Mouse (Mus musculus) B cell, adult 2 months (primary cell): Measurements from ENCODE around the gene Crb2.

ENCODE experiments used
- DNase-seq, 2 experiments: peaks; one replicate each; pipeline ENCODE4 v3.0.0; 2022

Gene Crb2

DNA sequence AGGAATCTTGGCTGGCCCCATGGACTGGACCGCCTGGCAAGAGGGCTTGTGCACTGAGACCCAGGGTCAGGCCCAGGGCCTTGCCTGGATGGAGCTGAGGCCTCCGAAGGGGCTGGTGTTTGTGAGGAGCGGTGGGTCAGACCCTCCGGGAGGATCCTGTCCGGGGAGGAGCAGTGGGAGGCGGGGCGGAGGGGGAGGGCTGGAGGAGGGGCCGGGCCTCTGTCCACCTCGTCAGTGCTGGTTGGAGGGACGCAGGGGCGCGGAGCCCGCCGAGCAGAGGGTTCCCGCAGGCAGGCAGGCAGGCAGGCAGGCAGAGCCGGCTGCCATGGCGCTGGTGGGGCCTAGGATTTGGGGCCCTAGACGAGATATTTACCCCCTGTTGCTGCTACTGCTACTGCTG, at the start of gene Crb2:
Gene Crb2, plus strand, starts transcription at position 234 of the 400 bp plus-strand sequence.
- DNase-seq = no peak

DNA sequence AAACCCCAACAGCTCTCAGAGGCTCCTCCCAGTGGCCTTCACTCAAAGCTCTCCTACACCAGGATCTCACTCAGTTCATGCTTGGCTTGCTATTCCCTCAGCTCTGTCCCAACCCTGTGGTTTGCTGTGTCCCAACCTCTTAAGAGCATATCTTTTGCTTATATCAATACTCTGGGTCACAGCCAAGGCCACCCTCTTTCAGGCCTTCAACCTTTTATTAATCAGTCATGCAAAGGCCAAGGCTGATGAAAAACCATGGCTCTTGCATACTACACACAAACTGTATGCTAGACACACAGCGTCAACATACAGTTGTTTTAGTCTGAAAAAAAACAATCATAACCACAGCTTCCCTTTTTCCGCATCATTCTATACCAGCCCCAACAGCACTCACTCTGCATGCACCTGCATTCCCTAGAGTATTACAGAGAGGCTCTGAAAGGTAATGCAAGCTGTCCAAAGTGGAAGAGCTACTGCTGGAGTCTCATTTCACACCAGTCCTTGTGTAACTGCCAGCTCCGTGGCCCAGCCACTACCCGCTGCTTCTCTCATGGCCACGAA, 44.7 kb upstream of the Crb2 start:
- peak; percentile 60 to 61 for DNase-seq

DNA sequence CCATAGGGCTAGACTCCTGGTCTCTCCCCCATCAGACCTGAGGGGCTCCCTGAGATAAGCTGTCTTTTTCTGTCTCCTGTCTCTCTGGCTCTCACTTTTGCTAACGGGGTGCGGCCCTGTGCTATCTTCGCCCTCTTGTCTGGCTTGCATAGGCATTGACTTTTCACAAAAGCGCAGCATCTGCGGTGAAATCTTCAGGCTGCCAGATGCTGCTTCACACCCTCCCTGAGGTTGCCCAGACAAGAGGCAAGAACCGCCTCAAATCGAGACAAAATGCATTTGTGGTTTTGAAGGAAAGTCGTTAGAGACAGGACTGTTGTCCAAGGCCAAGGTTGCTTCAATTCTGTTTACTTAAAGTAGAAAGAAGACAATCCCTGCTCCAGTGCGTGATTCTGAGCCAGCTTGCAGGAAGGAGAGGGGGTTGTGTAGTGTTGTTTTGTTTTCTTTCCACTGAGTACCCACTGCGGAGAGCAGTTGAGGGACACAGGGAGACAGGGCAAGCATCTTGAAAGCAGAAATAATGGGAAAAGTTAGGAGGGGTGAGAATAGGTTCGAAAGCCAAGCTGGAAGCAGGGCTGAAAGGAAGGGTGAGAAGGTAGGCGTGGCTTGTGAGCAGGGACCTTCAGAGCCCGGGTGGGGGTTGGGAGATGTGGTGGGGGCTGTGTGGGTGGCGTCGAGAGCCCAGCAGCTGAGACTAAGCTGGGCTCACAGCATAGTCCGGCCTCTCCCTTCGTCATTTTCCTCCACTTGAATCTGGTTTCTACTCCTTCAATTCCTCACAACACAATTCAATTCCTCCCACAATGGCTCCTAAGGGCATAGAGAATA, 40.9 kb upstream of the Crb2 start:
- DNase-seq = no peak

GRCm38 (mm10) chr2:37735807-37736188, 40.3 kb upstream of the Crb2 start:
- DNase-seq = peak in 1 of 2 experiments; percentile 31

- no peak for DNase-seq
These were observed 34.1 kb upstream of the Crb2 start for GRCm38 (mm10) chr2:37741806-37742554.

- DNase-seq = no peak
These were observed 31.2 kb upstream of the Crb2 start for GRCm38 (mm10) chr2:37744773-37745395.

DNA sequence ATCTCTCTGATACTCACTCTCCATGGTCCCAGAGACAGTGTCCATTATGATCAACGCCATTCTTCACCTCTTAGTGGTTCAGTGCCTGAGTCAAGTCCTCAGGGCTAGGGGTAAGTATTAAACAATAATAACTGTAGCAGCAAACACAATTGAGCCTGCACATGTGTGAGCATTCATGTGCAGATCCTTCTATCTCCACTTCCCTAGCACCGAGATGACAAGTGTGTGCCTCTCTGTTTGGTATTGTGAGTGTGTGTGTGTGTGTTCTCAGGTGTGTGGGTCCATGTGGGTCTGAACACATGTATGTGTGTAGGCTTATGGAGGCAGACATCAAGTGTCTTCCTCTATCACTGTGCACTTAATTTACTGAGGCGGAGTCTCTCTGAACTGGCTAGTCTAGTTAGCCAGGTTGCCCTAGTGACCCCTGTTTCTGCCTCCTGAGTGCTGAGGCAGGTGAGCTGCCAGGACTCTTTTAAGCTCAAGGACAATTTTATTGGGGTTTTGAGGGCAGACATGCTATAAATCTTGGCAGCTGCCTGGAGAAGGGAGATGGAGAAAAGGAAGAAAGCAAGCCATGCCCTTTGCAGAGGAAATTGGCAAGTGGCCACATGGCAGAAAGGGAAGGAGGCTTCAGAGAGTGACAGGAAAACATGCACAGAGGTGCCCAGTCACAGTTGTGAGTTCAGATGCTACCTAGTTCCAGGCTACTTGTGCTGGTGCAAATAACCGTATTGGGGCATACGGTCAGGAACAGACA, 29.6 kb upstream of the Crb2 start:
- peak; percentile 34 to 42 for DNase-seq

DNA sequence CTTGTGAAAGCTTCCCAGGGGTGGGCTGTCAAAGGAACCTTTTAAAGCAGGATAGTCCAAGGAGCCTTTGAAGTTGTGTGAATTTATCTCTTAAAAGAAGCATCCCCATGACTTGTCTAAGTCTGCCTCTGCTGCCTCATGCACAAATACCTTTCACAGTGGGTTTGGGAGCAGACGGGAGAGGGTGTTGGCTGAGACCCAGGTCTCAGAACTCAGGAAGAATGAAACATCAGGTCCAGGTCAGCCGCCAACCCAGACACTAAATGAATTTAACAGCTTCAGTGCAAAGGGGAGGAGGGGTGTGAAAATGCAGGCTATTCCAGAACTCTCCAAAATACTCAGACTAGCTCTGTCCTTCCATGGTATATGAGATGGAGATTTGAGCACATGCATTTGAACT, 28.1 kb upstream of the Crb2 start:
- no peak for DNase-seq

GRCm38 (mm10) chr2:37748442-37749066, 27.5 kb upstream of the Crb2 start:
- DNase-seq = no peak

DNA sequence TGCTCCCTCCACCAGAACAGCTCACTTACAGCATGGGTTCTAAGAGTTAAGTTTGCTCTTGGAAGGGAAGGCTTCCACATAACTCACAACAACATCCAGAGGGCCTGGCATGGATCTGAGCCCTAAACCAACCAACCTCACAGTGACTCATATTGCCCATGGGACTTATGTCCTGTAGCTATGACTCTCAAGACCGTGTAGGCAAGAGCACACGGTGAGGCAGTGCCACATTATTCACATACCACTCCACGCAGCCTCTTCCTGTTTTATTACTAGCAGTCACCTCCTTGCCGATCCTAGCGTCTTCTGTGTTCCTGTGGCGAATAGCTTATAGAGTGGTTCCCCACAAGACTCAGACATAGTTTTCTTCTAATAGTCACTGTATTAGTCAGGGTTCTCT, 26.7 kb upstream of the Crb2 start:
- peak; percentile 42 to 47 for DNase-seq

DNA sequence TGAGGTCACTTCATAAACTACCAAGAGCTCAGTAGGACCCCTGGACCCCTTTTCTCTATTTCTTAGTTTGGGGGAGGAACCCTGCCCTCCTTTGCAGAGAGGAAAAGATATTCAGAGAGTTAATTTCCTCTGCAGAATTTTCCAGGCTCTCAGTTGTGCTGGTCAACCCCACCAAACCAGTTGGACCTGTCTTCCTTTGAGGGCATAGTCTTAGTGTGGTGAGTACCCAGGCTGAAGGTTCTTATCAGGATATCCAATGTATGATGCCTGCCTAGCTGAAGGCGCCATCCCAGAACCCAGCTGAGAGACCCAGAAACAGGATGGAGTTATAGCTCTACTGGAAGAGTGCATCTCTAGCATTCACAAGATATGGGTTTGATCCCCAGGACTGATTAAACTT, 24.9 kb upstream of the Crb2 start:
- DNase-seq = no peak

GRCm38 (mm10) chr2:37756220-37756930, 19.7 kb upstream of the Crb2 start:
- no peak for DNase-seq

GRCm38 (mm10) chr2:37757016-37757415, 19.0 kb upstream of the Crb2 start:
- peak; percentile 73 to 76 for DNase-seq

DNA sequence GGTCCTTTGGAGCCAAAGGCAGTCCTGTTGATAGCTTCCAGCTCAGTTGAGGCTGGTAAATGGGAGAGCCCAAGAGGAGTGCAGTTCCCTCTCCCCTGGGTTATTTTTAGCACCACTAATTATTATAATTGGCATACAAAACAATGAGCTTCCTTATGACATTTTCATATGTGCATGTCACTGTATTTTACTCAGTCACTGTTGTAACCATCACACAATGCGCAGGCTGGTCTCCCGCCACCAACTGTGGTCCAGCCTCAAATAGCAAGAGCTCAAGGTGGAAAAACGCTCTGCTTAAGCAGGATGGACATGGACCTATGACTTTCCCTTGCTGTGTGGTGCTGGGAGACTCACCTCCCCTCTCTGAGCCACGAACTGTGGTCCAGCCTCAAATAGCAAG, 18.3 kb upstream of the Crb2 start:
- DNase-seq = no peak

GRCm38 (mm10) chr2:37758343-37759015, 17.6 kb upstream of the Crb2 start:
- DNase-seq = peak; percentile 43 to 50

DNA sequence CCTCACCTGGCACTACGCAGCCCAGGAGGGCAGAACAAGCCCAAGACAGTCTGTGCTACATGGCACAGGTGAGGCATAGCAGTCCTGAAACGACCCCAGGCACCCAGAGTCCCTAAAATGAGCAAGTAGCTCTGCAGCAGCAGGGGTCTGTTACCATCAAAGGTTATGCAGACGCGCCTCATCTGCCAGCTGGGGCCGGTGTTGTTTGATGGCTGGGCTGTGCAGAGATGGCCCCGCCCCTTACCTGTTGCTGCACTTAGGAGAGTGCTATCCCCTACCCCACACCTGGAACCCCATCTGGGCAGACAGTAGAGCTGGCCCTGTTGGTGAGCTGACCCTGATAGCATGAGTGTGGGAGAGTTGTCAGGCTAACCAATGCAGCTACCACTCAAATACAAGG, 15.4 kb upstream of the Crb2 start:
- DNase-seq = no peak

DNA sequence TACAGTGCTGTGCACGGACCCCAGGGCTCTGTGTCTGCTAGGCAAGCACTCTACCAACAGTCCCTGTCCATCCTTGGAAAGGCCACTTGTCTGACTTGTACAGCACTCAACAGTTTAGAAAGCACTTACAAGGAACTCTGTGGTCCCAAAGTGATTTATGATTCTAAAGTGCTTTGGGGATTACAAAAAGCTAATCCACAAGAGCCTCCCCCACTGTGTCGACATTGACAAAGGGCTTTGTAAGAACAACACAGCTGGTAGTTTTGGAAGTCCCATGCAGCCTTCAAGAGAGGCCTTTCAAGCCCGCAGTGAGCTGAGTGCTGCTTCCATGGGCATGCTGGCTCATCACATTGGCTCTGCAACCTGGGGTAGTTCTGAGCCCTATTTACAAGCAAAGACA, 12.4 kb upstream of the Crb2 start:
- no peak for DNase-seq

DNA sequence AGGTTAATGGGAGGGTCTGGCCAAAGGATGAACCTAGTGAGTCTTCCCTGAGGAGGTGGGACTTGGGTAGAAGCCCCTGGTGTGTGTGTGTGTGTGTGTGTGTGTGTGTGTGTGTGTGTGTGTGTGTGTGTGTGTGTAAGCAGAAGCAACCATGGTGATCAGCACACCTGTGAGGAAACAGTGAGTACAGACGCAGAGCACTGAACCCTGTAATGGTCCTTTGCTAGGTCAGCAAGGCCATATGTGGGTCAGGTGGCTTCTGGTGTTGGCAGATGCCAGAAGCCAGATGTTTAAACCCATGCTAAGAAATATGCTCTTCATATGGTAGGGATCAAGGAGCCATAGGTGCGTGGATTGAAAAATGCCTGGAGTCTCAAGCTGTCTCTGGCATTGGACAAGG, 11.5 kb upstream of the Crb2 start:
- peak; percentile 18 to 34 for DNase-seq

DNA sequence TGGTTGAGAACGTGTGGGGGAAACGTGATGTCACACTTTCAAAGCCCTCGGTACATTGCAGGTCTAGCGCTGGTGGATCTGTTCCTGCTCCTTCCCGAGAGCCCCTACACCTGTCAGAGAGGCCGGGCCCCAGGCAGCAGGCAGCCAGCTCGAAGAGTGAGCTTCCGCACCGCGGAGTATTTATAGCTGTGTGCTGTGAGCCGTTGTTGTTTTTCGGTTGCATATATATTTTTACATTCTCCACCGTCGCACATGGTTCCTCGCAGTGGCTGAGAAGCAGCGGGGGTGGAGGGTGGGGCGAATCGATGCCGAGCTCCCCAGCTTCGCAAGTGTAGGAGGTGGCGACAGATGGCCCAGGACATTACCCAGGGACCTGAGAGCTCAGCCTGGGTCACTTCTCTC, 11.0 kb upstream of the Crb2 start:
- DNase-seq = peak; percentile 80 to 81

DNA sequence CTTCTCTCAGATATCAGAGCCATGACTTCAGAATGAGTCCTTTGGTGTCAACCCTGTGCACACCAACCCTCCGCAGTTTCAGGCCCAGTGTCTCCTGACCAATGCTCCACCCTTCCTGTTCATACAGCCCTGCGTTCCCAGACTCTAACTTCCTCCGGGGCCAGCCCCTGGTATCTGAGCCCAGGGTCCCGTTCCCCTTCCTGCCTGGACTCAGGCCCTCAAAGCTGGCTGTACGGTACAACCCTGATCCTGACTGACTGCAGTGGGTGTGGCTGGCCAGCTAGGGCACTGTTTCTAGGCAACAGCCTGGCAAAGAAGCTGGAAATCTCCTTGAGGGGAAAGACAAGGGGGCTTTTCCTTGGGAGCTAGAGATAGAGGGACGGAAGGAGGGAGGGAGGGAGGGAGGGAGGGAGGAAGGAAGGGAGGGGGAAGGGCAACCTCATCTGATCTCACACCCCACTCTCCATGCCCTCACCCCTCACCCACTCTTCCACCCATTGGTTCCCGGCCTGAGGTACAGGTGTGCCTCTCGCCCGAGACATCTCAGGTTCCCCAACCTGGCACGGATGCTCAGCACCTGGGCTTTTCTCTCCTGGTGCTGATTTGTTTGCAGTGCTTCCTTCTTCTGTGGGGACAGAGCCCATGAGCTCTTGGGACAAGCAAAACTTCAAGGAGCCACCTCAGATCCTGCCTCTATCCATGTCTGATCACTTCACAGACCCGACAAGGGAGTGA, 9.9 kb upstream of the Crb2 start:
- peak; percentile 49 to 53 for DNase-seq
